Mouse (Mus musculus): Measurements from ENCODE around the gene Tespa1.
"Not testable (repeated sequence)": the region's sequence is repeated elsewhere in the genome, so short reads cannot be mapped to it uniquely, and the experiment has no call there.

Tespa1 gene

GRCm38 (mm10) chr10:130322637-130323036, at the start of gene Tespa1:
Gene Tespa1 (plus strand): TSS chr10:130322870.
- no peak for DNase-seq

- no peak for DNase-seq
These were observed 46.9 kb upstream of the Tespa1 start for GRCm38 (mm10) chr10:130275759-130276158.

GRCm38 (mm10) chr10:130276496-130276895, 46.2 kb upstream of the Tespa1 start:
- no peak for DNase-seq

DNA sequence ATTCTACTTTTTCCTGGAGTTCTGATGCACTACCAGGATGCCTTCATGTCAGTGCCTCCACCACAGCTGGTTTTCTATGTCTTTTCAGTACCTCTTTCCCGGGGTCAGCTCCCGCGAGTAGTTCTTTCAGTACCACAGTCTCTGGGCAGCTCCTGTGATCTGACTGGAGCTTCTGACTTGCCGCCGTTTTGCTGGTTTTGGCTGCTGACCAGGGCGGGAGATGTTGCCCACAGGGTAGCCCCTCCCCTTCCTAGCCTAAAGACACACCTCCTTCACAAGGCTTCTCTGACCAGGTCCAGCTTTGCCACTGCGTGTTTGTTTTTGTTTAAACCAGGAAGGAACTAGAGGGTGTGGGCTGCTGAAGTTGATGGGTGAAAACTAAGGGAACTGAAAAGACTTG, 42.6 kb upstream of the Tespa1 start, which contains the start of gene Neurod4:
Neurod4 (minus strand) TSS at position 175 of the 400 bp plus-strand sequence.
- DNase-seq, result peak; percentile 16 to 27

DNA sequence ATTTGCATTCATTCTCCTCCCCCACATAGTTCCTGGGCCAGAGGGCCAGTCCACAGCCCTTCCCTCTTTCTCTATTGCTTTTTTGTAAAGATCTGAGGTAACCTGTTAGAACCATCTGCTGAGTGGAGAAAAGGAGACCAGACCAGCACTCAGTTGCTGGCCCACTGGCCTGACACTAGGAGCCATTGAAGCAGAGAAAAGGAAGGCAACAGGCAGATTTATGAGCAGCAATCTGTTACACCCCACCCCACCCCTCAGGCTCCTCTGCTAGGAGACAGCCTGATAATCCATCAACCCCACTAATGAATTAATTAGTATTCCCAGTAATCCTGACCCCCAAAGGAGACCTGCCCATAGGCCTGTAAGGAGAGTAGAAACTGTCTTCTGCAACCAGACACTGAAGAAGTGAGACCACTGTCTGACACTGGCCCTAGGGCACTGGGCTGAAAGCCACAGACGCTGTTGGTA, 40.7 kb upstream of the Tespa1 start:
- no peak for DNase-seq

DNA sequence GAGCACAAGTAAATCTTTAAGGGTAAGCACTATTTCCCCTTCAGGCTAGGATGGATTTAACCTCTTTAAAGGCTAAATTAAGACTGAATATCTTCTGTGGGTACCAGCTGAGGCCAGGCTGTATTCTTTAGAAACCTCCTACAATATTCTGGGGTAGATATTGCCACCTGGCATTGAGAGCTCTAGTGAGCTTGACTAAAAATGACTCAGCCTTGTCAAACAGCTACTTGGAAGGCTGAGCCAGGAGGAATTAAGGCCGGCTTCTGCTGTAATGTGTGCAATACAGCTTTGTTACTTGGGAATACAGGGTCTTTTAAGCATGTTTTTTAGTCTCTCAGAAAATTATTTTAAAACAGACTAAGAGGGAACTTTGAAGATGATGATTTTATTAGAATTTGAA, 35.5 kb upstream of the Tespa1 start:
- DNase-seq, result no peak

GRCm38 (mm10) chr10:130288007-130288406, 34.7 kb upstream of the Tespa1 start:
- DNase-seq, result no peak

- DNase-seq, result no peak
These were observed 28.8 kb upstream of the Tespa1 start for GRCm38 (mm10) chr10:130293741-130294408.

DNA sequence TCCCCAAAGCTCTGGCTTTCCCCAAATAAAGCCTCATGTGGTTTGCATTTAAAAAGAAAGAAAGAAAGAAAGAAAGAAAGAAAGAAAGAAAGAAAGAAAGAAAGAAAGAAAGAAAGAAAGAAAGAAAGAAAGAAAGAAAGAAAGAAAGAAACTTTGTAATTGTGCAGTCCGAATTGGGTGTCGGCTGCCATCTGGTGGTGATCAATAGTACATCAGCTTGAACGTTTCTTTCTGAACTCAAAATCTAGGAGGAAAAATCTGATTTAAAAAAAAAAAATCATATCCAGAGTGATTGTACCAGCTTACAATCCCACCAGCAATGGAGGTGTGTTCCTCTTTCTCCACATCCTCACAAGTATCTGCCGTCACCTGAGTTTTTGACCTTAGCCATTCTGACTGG, 23.9 kb upstream of the Tespa1 start:
- DNase-seq, result not testable (repeated sequence)

DNA sequence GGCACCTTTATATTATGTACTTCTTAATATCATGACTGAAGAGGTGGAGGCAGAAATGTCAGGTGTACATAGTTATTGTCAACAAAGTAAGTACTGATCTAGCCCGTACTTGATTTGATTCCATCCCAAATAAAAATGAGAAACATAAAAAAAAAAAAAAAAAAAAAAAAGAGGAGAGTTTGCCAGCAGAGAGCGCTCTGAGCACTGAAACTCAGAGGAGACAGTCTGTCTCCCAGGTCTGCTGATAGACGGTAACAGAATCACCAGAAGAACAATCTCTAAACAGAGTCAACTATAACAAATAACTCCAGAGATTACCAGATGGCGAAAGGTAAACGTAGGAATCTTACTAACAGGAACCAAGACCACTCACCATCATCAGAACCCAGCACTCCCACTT, 18.5 kb upstream of the Tespa1 start:
- not testable (repeated sequence) for DNase-seq

GRCm38 (mm10) chr10:130311534-130312227, 11.0 kb upstream of the Tespa1 start:
- DNase-seq, result no peak

DNA sequence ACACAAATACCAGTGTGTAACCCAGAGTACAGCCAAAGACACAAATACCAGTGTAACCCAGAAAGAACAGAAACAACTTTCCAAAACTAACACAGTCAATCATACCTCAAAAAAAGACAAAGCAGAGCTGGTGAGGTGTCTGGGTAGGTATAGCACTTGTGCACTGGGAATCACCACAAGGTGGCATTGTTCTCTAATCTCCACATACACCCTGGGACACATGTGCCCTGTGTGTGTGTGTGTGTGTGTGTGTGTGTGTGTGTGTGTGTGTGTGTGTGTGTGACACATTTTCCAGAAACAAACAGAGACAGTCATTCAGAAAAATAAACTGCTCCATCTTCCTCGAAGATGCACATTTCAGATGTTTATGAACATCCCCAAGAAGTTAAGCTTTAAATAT, 9.1 kb upstream of the Tespa1 start:
- DNase-seq, result no peak

DNA sequence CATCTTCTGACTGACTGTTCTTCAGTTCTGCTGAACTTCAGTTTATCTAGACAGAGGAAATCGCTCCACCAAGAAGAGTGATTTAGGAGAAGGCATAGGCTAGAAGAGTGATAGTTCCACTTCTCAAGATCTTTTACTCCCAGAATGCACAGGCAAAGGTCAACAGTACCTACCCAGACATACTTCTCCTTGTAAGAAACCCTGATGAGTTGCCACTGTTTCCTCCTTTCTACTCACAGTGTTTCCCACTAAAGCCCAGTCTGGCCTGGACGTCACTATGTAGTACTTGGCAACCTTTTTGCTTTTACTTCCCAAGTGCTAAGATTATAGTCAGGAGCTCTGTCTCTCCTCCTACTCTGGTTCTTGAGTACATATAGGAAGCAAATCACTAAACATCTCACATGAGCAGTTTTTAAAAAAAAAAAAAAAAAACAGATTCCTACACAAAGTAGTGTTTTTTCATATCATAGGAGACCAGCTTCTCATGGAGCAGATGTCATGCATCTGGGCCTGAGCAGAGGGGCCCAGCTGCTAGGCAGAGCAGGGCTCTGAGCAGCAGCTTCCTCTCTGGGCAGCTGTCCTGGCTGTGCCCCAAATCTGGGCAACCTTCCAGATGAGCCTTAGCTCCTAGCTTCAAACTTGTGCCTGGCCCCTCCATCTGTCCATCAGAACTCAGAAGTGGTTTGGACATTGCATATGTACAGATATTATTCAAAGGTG, 8.4 kb upstream of the Tespa1 start:
- peak; percentile 22 to 80 for DNase-seq

GRCm38 (mm10) chr10:130315846-130316245, 6.8 kb upstream of the Tespa1 start:
- DNase-seq, result no peak

DNA sequence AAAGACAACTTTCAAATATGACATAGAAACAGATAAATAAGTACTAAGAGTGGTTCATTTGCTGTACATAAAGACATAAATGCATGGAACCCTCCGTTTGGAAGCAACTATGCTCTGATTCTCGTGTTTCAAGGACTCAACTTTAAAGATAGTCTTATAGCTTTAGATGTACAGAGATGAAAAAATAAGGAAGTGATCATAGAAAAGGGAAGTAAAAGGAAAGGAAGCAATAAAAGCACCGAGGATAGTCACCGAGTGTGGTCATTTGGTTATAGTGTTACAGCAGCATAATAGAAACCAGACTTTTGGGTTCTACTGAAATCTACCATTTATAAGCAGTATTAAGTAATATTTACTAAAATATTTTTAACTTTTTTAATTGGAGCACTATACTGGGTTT, 4.0 kb upstream of the Tespa1 start:
- DNase-seq, result no peak

DNA sequence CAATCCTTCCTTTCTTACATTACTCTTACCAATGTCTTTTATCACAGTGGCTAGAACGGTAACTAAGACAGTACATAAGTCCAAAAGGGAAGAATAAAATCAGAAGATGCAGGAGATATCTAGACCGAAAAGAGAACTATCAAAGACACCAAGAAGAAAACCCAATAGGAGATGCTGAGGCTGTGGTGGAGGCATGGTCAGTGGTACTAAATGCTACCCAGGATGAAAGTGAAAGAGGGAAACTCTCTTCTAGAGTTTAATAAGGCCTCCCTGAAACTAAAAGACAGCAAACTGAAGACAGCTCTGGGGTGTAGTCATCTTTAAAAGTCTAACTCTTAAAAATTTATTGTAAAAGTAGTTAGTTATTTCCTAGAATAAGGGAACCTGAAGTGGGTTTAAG, 2.0 kb upstream of the Tespa1 start:
- DNase-seq, result no peak

- no peak for DNase-seq
These were observed 608 bp upstream of the Tespa1 start for GRCm38 (mm10) chr10:130322062-130322461.

- DNase-seq, result no peak
These were observed 1.6 kb downstream of the Tespa1 start for GRCm38 (mm10) chr10:130324243-130324642.

GRCm38 (mm10) chr10:130330711-130331110, 8.0 kb downstream of the Tespa1 start:
- DNase-seq, result no peak

DNA sequence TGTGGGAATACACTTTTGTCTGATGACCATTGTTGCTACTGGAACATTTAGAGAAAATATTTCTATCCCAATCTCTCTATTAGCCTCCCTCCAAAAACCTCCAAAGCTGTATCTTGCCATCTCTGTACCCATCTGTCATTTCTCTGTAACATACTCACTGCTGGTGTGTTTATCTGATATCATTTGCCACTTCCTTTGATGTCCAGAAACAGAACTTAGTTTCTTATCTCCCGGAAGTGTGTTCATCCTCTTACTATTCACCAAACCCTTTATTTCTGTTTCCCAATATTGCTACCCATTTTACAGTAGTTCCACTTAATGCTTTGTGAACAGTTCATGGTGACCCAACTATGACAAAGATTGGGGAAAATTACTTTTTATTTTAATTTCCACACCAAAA, 13.7 kb downstream of the Tespa1 start:
- no peak for DNase-seq

DNA sequence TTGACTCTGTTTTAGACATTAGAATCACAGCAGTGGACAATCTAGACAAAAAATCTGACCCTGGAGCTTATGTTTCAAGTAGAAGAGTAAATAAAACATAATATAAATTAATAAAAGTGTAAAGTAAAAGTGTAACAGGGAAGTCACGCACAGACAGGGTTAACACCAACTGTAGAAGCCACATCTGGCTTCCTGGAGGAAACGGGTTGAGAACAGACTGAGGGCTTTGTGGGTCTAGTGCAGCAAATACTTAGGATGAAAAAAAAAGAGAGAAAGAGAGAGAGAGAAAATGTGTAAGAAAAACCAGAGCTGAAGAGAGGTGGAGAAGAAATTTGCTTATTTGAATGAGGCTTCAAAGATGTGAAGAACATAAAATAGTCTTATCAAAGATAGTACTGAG, 14.9 kb downstream of the Tespa1 start:
- no peak for DNase-seq

- not testable (repeated sequence) for DNase-seq
These were observed 17.4 kb downstream of the Tespa1 start for GRCm38 (mm10) chr10:130340050-130340449.

DNA sequence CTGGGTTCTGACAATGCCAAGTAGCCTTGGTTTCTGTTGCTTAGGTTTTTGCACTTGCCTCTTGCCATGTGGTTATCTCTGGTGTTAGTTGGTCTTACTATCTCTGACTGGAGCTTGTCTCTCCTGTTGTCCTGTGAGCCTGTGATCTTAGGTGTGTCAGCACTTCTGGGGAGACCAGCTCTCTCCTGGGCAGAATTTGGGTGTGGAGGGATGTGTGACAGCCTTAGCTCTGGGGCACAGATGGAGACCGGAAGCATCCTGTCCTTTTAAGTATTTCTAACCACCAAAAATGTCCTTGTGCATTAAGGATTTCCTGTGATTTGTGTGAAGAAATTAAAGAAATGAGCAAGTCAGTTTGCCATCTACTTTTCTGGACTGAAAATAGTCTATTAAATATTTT, 21.4 kb downstream of the Tespa1 start:
- no peak for DNase-seq
